Mouse (Mus musculus) heart, adult 2 months (tissue): ENCODE measurements at regions not wholly inside any gene's neighbourhood (a gene's known extent, or its start where the extent isn't known, plus 50 kb on each side); places are given as distances from the start of the nearest gene placed in this dataset.

Experiments used
- DNase-seq, 2 experiments: peaks; one replicate each; pipeline ENCODE4 v3.0.0; 2021
- H3K27ac ChIP-seq: fragments of 200-600 bp; 2 replicates; pipeline ENCODE4 v1.8.1; 2022
- H3K27me3 ChIP-seq: fragments of 200-500 bp; 2 replicates; pipeline ENCODE4 v1.6.1; 2012; ENCODE audit warnings: mild to moderate bottlenecking, low read length, inconsistent platforms, mixed read lengths; ENCODE audit not compliant: control insufficient read depth, insufficient read depth
- H3K36me3 ChIP-seq: fragments of 200-500 bp; 2 replicates; pipeline ENCODE4 v1.6.1; 2012; ENCODE audit warnings: low read length, inconsistent platforms; ENCODE audit not compliant: control insufficient read depth, insufficient read depth
- H3K4me1 ChIP-seq: fragments of 200-500 bp; 2 replicates; pipeline ENCODE4 v1.6.1; 2011; ENCODE audit warnings: low read length; ENCODE audit not compliant: control insufficient read depth, insufficient read depth
- H3K4me3 ChIP-seq: fragments of 200-600 bp; 2 replicates; pipeline ENCODE4 v1.8.1; 2022
- H3K79me2 ChIP-seq: fragments of 200-500 bp; replicated peaks from 2 replicates; pipeline ENCODE4 v1.6.1; 2012; ENCODE audit warnings: mild to moderate bottlenecking, inconsistent platforms, low read length, moderate library complexity, mixed read lengths; ENCODE audit not compliant: control insufficient read depth, insufficient read depth
- H3K9ac ChIP-seq: fragments of 200-500 bp; 2 replicates; pipeline ENCODE4 v1.6.1; 2012; ENCODE audit warnings: low read depth, mild to moderate bottlenecking, control low read depth, inconsistent platforms, low read length, mixed read lengths
- CTCF ChIP-seq: fragments of 200-600 bp; IDR thresholded peaks from 2 replicates; pipeline ENCODE4 v1.8.1; 2022; ENCODE audit warnings: antibody characterized with exemption, mild to moderate bottlenecking, moderate library complexity
- EP300 ChIP-seq: fragments of 200-500 bp; IDR thresholded peaks from 2 replicates; pipeline ENCODE4 v1.6.1; 2011; ENCODE audit warnings: low read depth, low read length, control low read depth; ENCODE audit not compliant: insufficient read depth
- POLR2A ChIP-seq: fragments of 200-500 bp; IDR thresholded peaks from 2 replicates; pipeline ENCODE4 v1.6.1; 2011; ENCODE audit warnings: mild to moderate bottlenecking, low read depth, low read length, control low read depth; ENCODE audit not compliant: insufficient read depth
- WGBS: fragments of 180-500 bp; shearing (Covaris S2); methylation state at CpG from one replicate; pipeline ENCODE4 v1.1.7; 2018; 5-methylcytosine and 5-hydroxymethylcytosine counted together
- intact Hi-C: fragments of 180-260 bp; cut with DNase I; formaldehyde crosslinking; loops from one replicate; pipeline ENCODE4 v1.15.1; 2025

GRCm38 (mm10) chr1:185125737-185126286 is 78.1 kb upstream of the Rab3gap2 start:
- intact Hi-C loops = no loop called here
- DNase-seq = no peak

GRCm38 (mm10) chr1:185121552-185121951 is 82.4 kb upstream of the Rab3gap2 start:
- Histone ChIP-seq H3K36me3 (no peaks in the 10 kb centered on the region), H3K4me1 (no peaks in the 10 kb centered on the region), H3K27ac (no peak overlapping the region), H3K27me3 (no peaks in the 10 kb centered on the region), H3K79me2 (no peaks in the 10 kb centered on the region), H3K9ac (no peak overlapping the region), H3K4me3 (no peak overlapping the region)
- no peak for DNase-seq
- 85% methylated on average over 2 of the region's 2 CpGs for WGBS
- TF ChIP-seq POLR2A (no peak), EP300 (no peak), CTCF (no peak)
- intact Hi-C loops = no loop called here

More at GRCm38 (mm10) chr1:185125737-185126286, 78.1 kb upstream of the Rab3gap2 start:
- Histone ChIP-seq H3K27me3 (no peaks in the 10 kb centered on the region), H3K27ac (no peak overlapping the region), H3K9ac (no peak overlapping the region), H3K36me3 (no peaks in the 10 kb centered on the region), H3K4me1 (no peaks in the 10 kb centered on the region), H3K4me3 (no peak overlapping the region), H3K79me2 (no peaks in the 10 kb centered on the region)
- 35% methylated on average over 14 of the region's 14 CpGs for WGBS
- no peak for TF ChIP-seq POLR2A
- no peak for TF ChIP-seq CTCF
- TF ChIP-seq EP300 = no peak

DNA sequence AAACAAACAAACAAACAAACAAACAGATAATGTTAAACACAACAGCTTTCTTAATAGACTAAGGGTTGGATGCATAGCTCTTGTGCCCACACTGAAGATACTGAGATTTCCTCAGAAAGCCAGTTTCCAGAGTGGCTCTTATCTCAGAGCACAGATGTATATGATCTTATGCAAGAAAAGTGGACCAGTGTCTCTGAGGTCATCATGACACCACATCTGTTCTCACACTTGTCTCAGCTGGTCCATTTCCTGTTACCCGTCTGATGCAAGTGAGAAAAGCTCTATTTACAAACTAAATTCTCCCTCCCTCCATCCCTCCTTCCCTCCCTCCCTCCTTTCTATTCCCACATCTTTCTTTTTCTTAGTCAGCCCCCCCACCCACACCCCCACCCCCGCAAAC is 83.5 kb upstream of the Rab3gap2 start:
- H3K4me1 ChIP-seq = no peaks in the 10 kb centered on the region
- no peaks in the 10 kb centered on the region for H3K27me3 ChIP-seq
- intact Hi-C loops = no loop called here
- no peaks in the 10 kb centered on the region for H3K79me2 ChIP-seq
- H3K27ac ChIP-seq = no peak overlapping the region
- DNase-seq = no peak
- no peak for TF ChIP-seq EP300
- no peak for TF ChIP-seq CTCF
- TF ChIP-seq POLR2A = no peak
- no peak overlapping the region for H3K9ac ChIP-seq
- H3K4me3 ChIP-seq = no peak overlapping the region
- H3K36me3 ChIP-seq = no peaks in the 10 kb centered on the region
- 54% methylated on average over 2 of the region's 2 CpGs for WGBS

GRCm38 (mm10) chr1:185117711-185118110 is 86.2 kb upstream of the Rab3gap2 start:
- no peak overlapping the region for H3K4me3 ChIP-seq
- DNase-seq = no peak
- H3K4me1 ChIP-seq = no peaks in the 10 kb centered on the region
- TF ChIP-seq CTCF (no peak), POLR2A (no peak), EP300 (no peak)
- WGBS = 68% methylated on average over 5 of the region's 5 CpGs
- no peaks in the 10 kb centered on the region for H3K36me3 ChIP-seq
- intact Hi-C loops = no loop called here
- H3K79me2 ChIP-seq = no peaks in the 10 kb centered on the region
- H3K27ac ChIP-seq = no peak overlapping the region
- H3K27me3 ChIP-seq = no peaks in the 10 kb centered on the region
- H3K9ac ChIP-seq = no peak overlapping the region

- H3K27me3 ChIP-seq = no peaks in the 10 kb centered on the region; the same call in 1 of the 2 replicates
- intact Hi-C loops = no loop called here
Observed at GRCm38 (mm10) chr1:185113687-185114086, 90.2 kb upstream of the Rab3gap2 start.

DNA sequence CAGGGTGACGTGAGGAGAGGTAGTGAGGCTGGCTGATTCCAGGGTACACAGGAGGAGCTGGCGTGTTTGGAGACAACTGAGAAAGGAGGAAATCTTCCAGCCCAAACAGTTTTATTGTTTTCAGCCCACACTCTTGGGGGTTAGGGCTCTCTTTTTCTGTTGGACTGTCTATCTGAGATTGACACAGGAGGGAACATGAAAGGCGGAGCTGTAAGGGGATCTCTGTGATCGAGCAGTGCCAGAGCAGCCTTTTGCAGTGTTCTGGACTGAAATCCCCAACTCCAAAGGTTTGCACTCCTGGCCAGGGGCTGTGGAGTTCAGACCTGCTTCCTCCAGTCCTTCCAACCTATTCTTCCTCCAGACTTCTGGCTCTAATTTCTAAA is 91.9 kb upstream of the Rab3gap2 start:
- no peaks in the 10 kb centered on the region; the same call in 1 of the 2 replicates for H3K27me3 ChIP-seq
- no peak overlapping the region for H3K27ac ChIP-seq
- TF ChIP-seq POLR2A (no peak), EP300 (no peak), CTCF (no peak)
- DNase-seq = no peak
- 77% methylated on average over 4 of the region's 4 CpGs for WGBS
- no peaks in the 10 kb centered on the region for H3K4me1 ChIP-seq
- H3K9ac ChIP-seq = no peak overlapping the region
- no peaks in the 10 kb centered on the region for H3K36me3 ChIP-seq
- no peak overlapping the region for H3K4me3 ChIP-seq
- no peaks in the 10 kb centered on the region for H3K79me2 ChIP-seq
- intact Hi-C loops = no loop called here

More at GRCm38 (mm10) chr1:185113687-185114086, 90.2 kb upstream of the Rab3gap2 start:
- H3K9ac ChIP-seq = no peak overlapping the region
- no peak for DNase-seq
- H3K4me3 ChIP-seq = no peak overlapping the region
- TF ChIP-seq EP300 (no peak), CTCF (no peak), POLR2A (no peak)
- 48% methylated on average over 6 of the region's 6 CpGs for WGBS
- no peaks in the 10 kb centered on the region for H3K4me1 ChIP-seq
- no peaks in the 10 kb centered on the region for H3K36me3 ChIP-seq
- no peak overlapping the region for H3K27ac ChIP-seq
- H3K79me2 ChIP-seq = no peaks in the 10 kb centered on the region
